26 mouse cellular contexts compared by ENCODE assay signal in genomic region chr1:106226613-106227012, GRCm38 (mm10).
"Had no signal": no experiment of that assay in that cellular context is flagged by ENCODE, and none has a peak within 500 bp of the region (broad histone marks: within the 10 kb centered on the region; RNA-seq: fewer than 3 reads in every experiment).

No protein-coding gene starts in this region.

- H3K9me3 ChIP-seq: intestine, embryonic 15.5 days; limb, embryonic 10.5 days; limb, embryonic 13.5 days; liver, embryonic 12.5 days; liver, embryonic 15.5 days; lung, embryonic 15.5 days; neural tube, embryonic 12.5 days; neural tube, embryonic 15.5 days had no signal

- H3K4me1 ChIP-seq: intestine, embryonic 15.5 days; kidney, embryonic 15.5 days; liver, embryonic 12.5 days; liver, embryonic 15.5 days; stomach, embryonic 15.5 days had no signal

- H3K4me3 ChIP-seq: intestine, embryonic 15.5 days; kidney, embryonic 15.5 days; limb, embryonic 10.5 days; limb, embryonic 13.5 days; liver, embryonic 12.5 days; liver, embryonic 15.5 days; lung, embryonic 15.5 days; neural tube, embryonic 12.5 days; neural tube, embryonic 15.5 days; stomach, embryonic 15.5 days had no signal

- DNase-seq: kidney, adult 11 months; kidney, adult 8-10 months; kidney, postnatal 10 days; kidney, postnatal 36 days; layer of hippocampus, postnatal 36 days; liver; lung, adult 18-20 months; lung, postnatal 10 days; lung, postnatal 36 days; right cerebral cortex, adult 18-20 months; right cerebral cortex, postnatal 14 days; right cerebral cortex, postnatal 4 days; spleen, adult 18-20 months; thymus, adult 18-20 months; thymus, postnatal 36 days had no signal

- H3K36me3 ChIP-seq: intestine, embryonic 15.5 days; limb, embryonic 10.5 days; liver, embryonic 12.5 days; liver, embryonic 15.5 days; lung, embryonic 15.5 days; neural tube, embryonic 12.5 days; neural tube, embryonic 15.5 days; stomach, embryonic 15.5 days had no signal

- H3K27ac ChIP-seq: intestine, embryonic 15.5 days; kidney, embryonic 15.5 days; limb, embryonic 10.5 days; limb, embryonic 13.5 days; liver, embryonic 12.5 days; liver, embryonic 15.5 days; lung, embryonic 15.5 days; neural tube, embryonic 12.5 days; neural tube, embryonic 15.5 days; stomach, embryonic 15.5 days had no signal

- H3K9ac ChIP-seq: intestine, embryonic 15.5 days; kidney, embryonic 15.5 days; limb, embryonic 13.5 days; liver, embryonic 12.5 days; liver, embryonic 15.5 days; lung, embryonic 15.5 days; neural tube, embryonic 12.5 days; neural tube, embryonic 15.5 days; stomach, embryonic 15.5 days had no signal

- H3K27me3 ChIP-seq: intestine, embryonic 15.5 days; kidney, embryonic 15.5 days; limb, embryonic 13.5 days; liver, embryonic 12.5 days; liver, embryonic 15.5 days; lung, embryonic 15.5 days; neural tube, embryonic 12.5 days; neural tube, embryonic 15.5 days; stomach, embryonic 15.5 days had no signal

- ATAC-seq: intestine, embryonic 15.5 days; liver, embryonic 12.5 days; midbrain, embryonic 16.5 days had no signal

- H3K4me2 ChIP-seq: intestine, embryonic 15.5 days; kidney, embryonic 15.5 days; limb, embryonic 13.5 days; liver, embryonic 12.5 days; liver, embryonic 15.5 days; lung, embryonic 15.5 days; neural tube, embryonic 12.5 days; neural tube, embryonic 15.5 days; stomach, embryonic 15.5 days had no signal
